Mouse (Mus musculus) embryonic facial prominence, embryonic 13.5 days (tissue): ENCODE measurements around the gene Pank1. TPM values are rescaled to one million over a fixed set of nuclear protein-coding genes. Genes with fewer than 3 reads are reported as not detected.

Source experiments
- ATAC-seq: fragments of 200-750 bp; cut with Nextera tagmentation; 2 replicates; pipeline ENCODE4 v1.8.0; 2017; ENCODE audit warnings: low read depth; ENCODE audit not compliant: insufficient number of reproducible peaks, insufficient read depth, low FRiP score, low TSS enrichment
- H3K27ac ChIP-seq: fragments of 300-500 bp; sonication (generic); 2 replicates; pipeline ENCODE4 v1.5.1; 2015; ENCODE audit warnings: moderate library complexity, mild to moderate bottlenecking, inconsistent platforms
- H3K27me3 ChIP-seq: fragments of 300-500 bp; sonication (generic); 2 replicates; pipeline ENCODE4 v1.6.1; 2015; ENCODE audit warnings: mild to moderate bottlenecking, inconsistent platforms
- H3K36me3 ChIP-seq: fragments of 300-500 bp; sonication (generic); 2 replicates; pipeline ENCODE4 v1.6.1; 2015; ENCODE audit warnings: mild to moderate bottlenecking, inconsistent platforms
- H3K4me1 ChIP-seq: fragments of 300-500 bp; sonication (generic); 2 replicates; pipeline ENCODE4 v1.6.1; 2015; ENCODE audit warnings: inconsistent platforms
- H3K4me2 ChIP-seq: fragments of 300-500 bp; sonication (generic); 2 replicates; pipeline ENCODE4 v1.6.1; 2015; ENCODE audit warnings: moderate library complexity, mild to moderate bottlenecking, inconsistent platforms
- H3K4me3 ChIP-seq: fragments of 300-500 bp; sonication (generic); 2 replicates; pipeline ENCODE4 v1.5.1; 2015; ENCODE audit warnings: mild to moderate bottlenecking, inconsistent platforms
- H3K9ac ChIP-seq: fragments of 300-500 bp; sonication (generic); 2 replicates; pipeline ENCODE4 v1.6.1; 2015; ENCODE audit warnings: mild to moderate bottlenecking, inconsistent platforms
- H3K9me3 ChIP-seq: fragments of 300-500 bp; sonication (generic); 2 replicates; pipeline ENCODE4 v1.6.1; 2016; ENCODE audit warnings: inconsistent platforms
- WGBS: fragments of 180-500 bp; shearing (Covaris S2); methylation state at CpG from one replicate; pipeline ENCODE4 v1.1.7; 2015; ENCODE audit warnings: mixed read lengths; 5-methylcytosine and 5-hydroxymethylcytosine counted together
- polyA plus RNA-seq: library from polyadenylated mRNA; unstranded; fragments of >200 nt; fragmentation: Nextera tagmentation; extraction: Ambion mirVana; gene quantifications from 2 replicates; pipeline ENCODE4 v1.2.1, GENCODE M21; 2015

Gene Pank1
- polyA plus RNA-seq, 1 experiment from 2014 or later, result 7.6 TPM

- no peak overlapping the region for H3K4me2 ChIP-seq
- H3K27ac ChIP-seq, result no peak overlapping the region
- H3K4me1 ChIP-seq, result no peaks in the 10 kb centered on the region
- ATAC-seq, result no peak
- H3K27me3 ChIP-seq, result no peaks in the 10 kb centered on the region
- H3K9ac ChIP-seq, result no peak overlapping the region
- H3K9me3 ChIP-seq, result no peaks in the 10 kb centered on the region
- peaks cover 5% of the 10 kb centered on the region for H3K36me3 ChIP-seq
- 85% methylated on average over 4 of the region's 4 CpGs for WGBS
- no peak overlapping the region for H3K4me3 ChIP-seq
Observed at GRCm38 (mm10) chr19:34815371-34815770, 63.9 kb downstream of the Pank1 start.

GRCm38 (mm10) chr19:34814696-34815095 is 64.6 kb downstream of the Pank1 start:
- no peak overlapping the region for H3K4me2 ChIP-seq
- no peak overlapping the region for H3K9ac ChIP-seq
- ATAC-seq, result no peak
- H3K9me3 ChIP-seq, result no peaks in the 10 kb centered on the region
- peaks cover 1% of the 10 kb centered on the region for H3K36me3 ChIP-seq
- WGBS, result 42% methylated on average over 4 of the region's 4 CpGs
- no peak overlapping the region for H3K27ac ChIP-seq
- no peaks in the 10 kb centered on the region for H3K4me1 ChIP-seq
- H3K27me3 ChIP-seq, result no peaks in the 10 kb centered on the region
- H3K4me3 ChIP-seq, result no peak overlapping the region

- H3K27ac ChIP-seq, result no peak overlapping the region
- WGBS, result 91% methylated on average over 6 of the region's 6 CpGs
- no peak for ATAC-seq
- no peak overlapping the region for H3K4me2 ChIP-seq
- H3K27me3 ChIP-seq, result no peaks in the 10 kb centered on the region
- H3K4me3 ChIP-seq, result no peak overlapping the region
- no peak overlapping the region for H3K9ac ChIP-seq
- H3K4me1 ChIP-seq, result no peaks in the 10 kb centered on the region
- H3K36me3 ChIP-seq, result no peaks in the 10 kb centered on the region; the same call in 1 of the 2 replicates
- H3K9me3 ChIP-seq, result no peaks in the 10 kb centered on the region
Observed at GRCm38 (mm10) chr19:34813961-34814360, 65.3 kb downstream of the Pank1 start.

- Histone ChIP-seq H3K9me3 (no peaks in the 10 kb centered on the region), H3K4me2 (no peak overlapping the region), H3K27ac (no peak overlapping the region), H3K9ac (no peak overlapping the region), H3K36me3 (no peaks in the 10 kb centered on the region), H3K27me3 (no peaks in the 10 kb centered on the region), H3K4me1 (no peaks in the 10 kb centered on the region), H3K4me3 (no peak overlapping the region)
- 88% methylated on average over 2 of the region's 2 CpGs for WGBS
- no peak for ATAC-seq
Observed at GRCm38 (mm10) chr19:34813533-34813932, 65.7 kb downstream of the Pank1 start.

- WGBS, result 79% methylated on average over 4 of the region's 4 CpGs
- no peak for ATAC-seq
Observed at GRCm38 (mm10) chr19:34812711-34813110, 66.5 kb downstream of the Pank1 start.

GRCm38 (mm10) chr19:34807173-34807572 is 72.1 kb downstream of the Pank1 start:
- WGBS, result 90% methylated on average over 5 of the region's 5 CpGs
- Histone ChIP-seq H3K9ac (no peak overlapping the region), H3K27ac (no peak overlapping the region), H3K4me3 (no peak overlapping the region), H3K4me1 (no peaks in the 10 kb centered on the region), H3K4me2 (no peak overlapping the region), H3K27me3 (no peaks in the 10 kb centered on the region), H3K9me3 (no peaks in the 10 kb centered on the region), H3K36me3 (no peaks in the 10 kb centered on the region)
- no peak for ATAC-seq

More at GRCm38 (mm10) chr19:34812711-34813110, 66.5 kb downstream of the Pank1 start:
- H3K4me3 ChIP-seq, result no peak overlapping the region
- H3K4me2 ChIP-seq, result no peak overlapping the region
- H3K27ac ChIP-seq, result no peak overlapping the region
- no peaks in the 10 kb centered on the region for H3K36me3 ChIP-seq
- H3K4me1 ChIP-seq, result no peaks in the 10 kb centered on the region
- no peaks in the 10 kb centered on the region for H3K27me3 ChIP-seq
- no peak overlapping the region for H3K9ac ChIP-seq
- H3K9me3 ChIP-seq, result no peaks in the 10 kb centered on the region

GRCm38 (mm10) chr19:34805071-34805470 is 74.2 kb downstream of the Pank1 start:
- no peak for ATAC-seq
- WGBS, result 71% methylated on average over 2 of the region's 2 CpGs

GRCm38 (mm10) chr19:34804531-34804930 is 74.7 kb downstream of the Pank1 start:
- Histone ChIP-seq H3K27ac (no peak overlapping the region), H3K9me3 (no peaks in the 10 kb centered on the region), H3K4me1 (no peaks in the 10 kb centered on the region), H3K27me3 (no peaks in the 10 kb centered on the region), H3K9ac (no peak overlapping the region), H3K36me3 (no peaks in the 10 kb centered on the region), H3K4me2 (no peak overlapping the region), H3K4me3 (no peak overlapping the region)
- WGBS, result 90% methylated on average over 2 of the region's 2 CpGs
- ATAC-seq, result no peak

More at GRCm38 (mm10) chr19:34805071-34805470, 74.2 kb downstream of the Pank1 start:
- H3K36me3 ChIP-seq, result no peaks in the 10 kb centered on the region
- H3K4me2 ChIP-seq, result no peak overlapping the region
- no peaks in the 10 kb centered on the region for H3K4me1 ChIP-seq
- H3K9ac ChIP-seq, result no peak overlapping the region
- no peaks in the 10 kb centered on the region for H3K27me3 ChIP-seq
- H3K27ac ChIP-seq, result no peak overlapping the region
- H3K9me3 ChIP-seq, result no peaks in the 10 kb centered on the region
- H3K4me3 ChIP-seq, result no peak overlapping the region

GRCm38 (mm10) chr19:34803396-34803795 is 75.9 kb downstream of the Pank1 start:
- no peak for ATAC-seq
- Histone ChIP-seq H3K4me3 (no peak overlapping the region), H3K4me1 (no peaks in the 10 kb centered on the region), H3K36me3 (no peaks in the 10 kb centered on the region), H3K9ac (no peak overlapping the region), H3K9me3 (no peaks in the 10 kb centered on the region), H3K4me2 (no peak overlapping the region), H3K27me3 (no peaks in the 10 kb centered on the region), H3K27ac (no peak overlapping the region)
- 87% methylated on average over 4 of the region's 4 CpGs for WGBS

- no peak for ATAC-seq
Observed at GRCm38 (mm10) chr19:34799644-34800267, 79.5 kb downstream of the Pank1 start.

GRCm38 (mm10) chr19:34796396-34796795 is 82.9 kb downstream of the Pank1 start:
- no peaks in the 10 kb centered on the region for H3K4me1 ChIP-seq
- H3K4me2 ChIP-seq, result no peak overlapping the region
- no peaks in the 10 kb centered on the region for H3K36me3 ChIP-seq
- no peak overlapping the region for H3K27ac ChIP-seq
- H3K9ac ChIP-seq, result no peak overlapping the region
- H3K4me3 ChIP-seq, result no peak overlapping the region
- H3K27me3 ChIP-seq, result no peaks in the 10 kb centered on the region
- H3K9me3 ChIP-seq, result no peaks in the 10 kb centered on the region
- ATAC-seq, result no peak
- WGBS, result 77% methylated on average over 4 of the region's 4 CpGs

More at GRCm38 (mm10) chr19:34799644-34800267, 79.5 kb downstream of the Pank1 start:
- no peak overlapping the region for H3K27ac ChIP-seq
- no peak overlapping the region for H3K4me3 ChIP-seq
- H3K9me3 ChIP-seq, result no peaks in the 10 kb centered on the region
- no peaks in the 10 kb centered on the region for H3K36me3 ChIP-seq
- H3K4me1 ChIP-seq, result no peaks in the 10 kb centered on the region
- H3K27me3 ChIP-seq, result no peaks in the 10 kb centered on the region
- no peak overlapping the region for H3K9ac ChIP-seq
- 55% methylated on average over 6 of the region's 6 CpGs for WGBS
- H3K4me2 ChIP-seq, result no peak overlapping the region

- no peak overlapping the region for H3K27ac ChIP-seq
- H3K36me3 ChIP-seq, result no peaks in the 10 kb centered on the region
- no peak overlapping the region for H3K4me2 ChIP-seq
- no peak overlapping the region for H3K4me3 ChIP-seq
- WGBS, result 85% methylated on average over 2 of the region's 2 CpGs
- H3K9me3 ChIP-seq, result no peaks in the 10 kb centered on the region
- no peak for ATAC-seq
- H3K4me1 ChIP-seq, result no peaks in the 10 kb centered on the region
- H3K27me3 ChIP-seq, result no peaks in the 10 kb centered on the region
- H3K9ac ChIP-seq, result no peak overlapping the region
Observed at GRCm38 (mm10) chr19:34782491-34782890, 96.8 kb downstream of the Pank1 start.
